Mouse (Mus musculus): ENCODE data around the gene Mr1. TPM values are rescaled to one million over a fixed set of nuclear protein-coding genes. Genes with fewer than 3 reads are reported as not detected.
"Not testable (repeated sequence)": the region's sequence is repeated elsewhere in the genome, so short reads cannot be mapped to it uniquely, and the experiment has no call there.

Mr1 gene
- total RNA-seq, 1 experiment: not detected

- Histone ChIP-seq H3K4me3 (ENCODE audit: insufficient read depth in 1 of 2, low read depth in 1 of 2, low read length in 2 of 2, poor library complexity in 1 of 2, severe bottlenecking in 1 of 2) (no peak overlapping the region), H3K9me3 (ENCODE audit: control insufficient read depth, insufficient read depth, low read depth, low read length) (no peaks in the 10 kb centered on the region), H3K27ac (ENCODE audit: insufficient read depth, low read depth, low read length, poor library complexity, severe bottlenecking) (no peak overlapping the region), H3K9ac (ENCODE audit: insufficient read depth, low read depth, low read length, poor library complexity, severe bottlenecking) (no peak overlapping the region), H3K4me1 (ENCODE audit: control insufficient read depth in 2 of 2, insufficient read depth in 2 of 2, low read length in 2 of 2, poor library complexity in 1 of 2) (no peaks in the 10 kb centered on the region), H3K36me3 (ENCODE audit: control insufficient read depth, insufficient read depth, low read length, poor library complexity, severe bottlenecking) (no peaks in the 10 kb centered on the region; the same call in 1 of the 2 replicates)
- DNase-seq (ENCODE audit: low read depth, low spot score): no peak
- in situ Hi-C loops (cut with MboI; ENCODE audit: low sequenced_read_pairs in 2 of 2, unreplicated experiment in 2 of 2): no loop called here
- TF ChIP-seq ZNF384 (IDR thresholded peaks at IDR 0.05; ENCODE audit: low read depth, low read length) (no peak), ZC3H11A (IDR thresholded peaks at IDR 0.05; ENCODE audit: borderline replicate concordance, low read depth, low read length) (no peak), HCFC1 (IDR thresholded peaks at IDR 0.05; ENCODE audit: borderline replicate concordance, insufficient read depth, low read length) (no peak), MAFK (IDR thresholded peaks at IDR 0.05; ENCODE audit: insufficient read depth, low read depth, low read length) (no peak), CHD2 (IDR thresholded peaks at IDR 0.05; ENCODE audit: low read depth, low read length) (no peak)
Measured at GRCm38 (mm10) chr1:155184191-155184590, 37.6 kb upstream of the Mr1 start.

- peaks cover 2% of the 10 kb centered on the region; the same call in 1 of the 2 replicates for H3K36me3 ChIP-seq (ENCODE audit: control insufficient read depth, insufficient read depth, low read length, poor library complexity, severe bottlenecking)
- H3K9me3 ChIP-seq (ENCODE audit: control insufficient read depth, insufficient read depth, low read depth, low read length): no peaks in the 10 kb centered on the region
- H3K27ac ChIP-seq (ENCODE audit: insufficient read depth, low read depth, low read length, poor library complexity, severe bottlenecking): no peak overlapping the region
- no peak for DNase-seq (ENCODE audit: low read depth, low spot score)
- in situ Hi-C loops (cut with MboI; ENCODE audit: low sequenced_read_pairs in 2 of 2, unreplicated experiment in 2 of 2): no loop called here
- H3K9ac ChIP-seq (ENCODE audit: insufficient read depth, low read depth, low read length, poor library complexity, severe bottlenecking): no peak overlapping the region
- TF ChIP-seq ZNF384 (IDR thresholded peaks at IDR 0.05; ENCODE audit: low read depth, low read length) (no peak), ZC3H11A (IDR thresholded peaks at IDR 0.05; ENCODE audit: borderline replicate concordance, low read depth, low read length) (no peak), HCFC1 (IDR thresholded peaks at IDR 0.05; ENCODE audit: borderline replicate concordance, insufficient read depth, low read length) (no peak), CHD2 (IDR thresholded peaks at IDR 0.05; ENCODE audit: low read depth, low read length) (no peak), MAFK (IDR thresholded peaks at IDR 0.05; ENCODE audit: insufficient read depth, low read depth, low read length) (no peak)
- H3K4me3 ChIP-seq (ENCODE audit: insufficient read depth in 1 of 2, low read depth in 1 of 2, low read length in 2 of 2, poor library complexity in 1 of 2, severe bottlenecking in 1 of 2): no peak overlapping the region
- no peaks in the 10 kb centered on the region for H3K4me1 ChIP-seq (ENCODE audit: control insufficient read depth in 2 of 2, insufficient read depth in 2 of 2, low read length in 2 of 2, poor library complexity in 1 of 2)
Measured at GRCm38 (mm10) chr1:155178192-155178924, 31.7 kb upstream of the Mr1 start.

GRCm38 (mm10) chr1:155174424-155174823 is 27.8 kb upstream of the Mr1 start:
- no peaks in the 10 kb centered on the region for H3K4me1 ChIP-seq (ENCODE audit: control insufficient read depth in 2 of 2, insufficient read depth in 2 of 2, low read length in 2 of 2, poor library complexity in 1 of 2)
- peaks cover 2% of the 10 kb centered on the region; the same call in 1 of the 2 replicates for H3K36me3 ChIP-seq (ENCODE audit: control insufficient read depth, insufficient read depth, low read length, poor library complexity, severe bottlenecking)
- no peak overlapping the region for H3K27ac ChIP-seq (ENCODE audit: insufficient read depth, low read depth, low read length, poor library complexity, severe bottlenecking)
- in situ Hi-C loops (cut with MboI; ENCODE audit: low sequenced_read_pairs in 2 of 2, unreplicated experiment in 2 of 2): no loop called here
- H3K9ac ChIP-seq (ENCODE audit: insufficient read depth, low read depth, low read length, poor library complexity, severe bottlenecking): no peak overlapping the region
- TF ChIP-seq HCFC1 (IDR thresholded peaks at IDR 0.05; ENCODE audit: borderline replicate concordance, insufficient read depth, low read length) (no peak), MAFK (IDR thresholded peaks at IDR 0.05; ENCODE audit: insufficient read depth, low read depth, low read length) (no peak), ZC3H11A (IDR thresholded peaks at IDR 0.05; ENCODE audit: borderline replicate concordance, low read depth, low read length) (no peak), ZNF384 (IDR thresholded peaks at IDR 0.05; ENCODE audit: low read depth, low read length) (no peak), CHD2 (IDR thresholded peaks at IDR 0.05; ENCODE audit: low read depth, low read length) (no peak)
- DNase-seq (ENCODE audit: low read depth, low spot score): no peak
- H3K4me3 ChIP-seq (ENCODE audit: insufficient read depth in 1 of 2, low read depth in 1 of 2, low read length in 2 of 2, poor library complexity in 1 of 2, severe bottlenecking in 1 of 2): no peak overlapping the region
- no peaks in the 10 kb centered on the region for H3K9me3 ChIP-seq (ENCODE audit: control insufficient read depth, insufficient read depth, low read depth, low read length)

GRCm38 (mm10) chr1:155173644-155174016 is 27.0 kb upstream of the Mr1 start:
- H3K9ac ChIP-seq (ENCODE audit: insufficient read depth, low read depth, low read length, poor library complexity, severe bottlenecking); in situ Hi-C loops (cut with MboI; ENCODE audit: low sequenced_read_pairs in 2 of 2, unreplicated experiment in 2 of 2); H3K4me1 ChIP-seq (ENCODE audit: control insufficient read depth in 2 of 2, insufficient read depth in 2 of 2, low read length in 2 of 2, poor library complexity in 1 of 2); DNase-seq (ENCODE audit: low read depth, low spot score); H3K27ac ChIP-seq (ENCODE audit: insufficient read depth, low read depth, low read length, poor library complexity, severe bottlenecking); H3K9me3 ChIP-seq (ENCODE audit: control insufficient read depth, insufficient read depth, low read depth, low read length); H3K36me3 ChIP-seq (ENCODE audit: control insufficient read depth, insufficient read depth, low read length, poor library complexity, severe bottlenecking); H3K4me3 ChIP-seq (ENCODE audit: insufficient read depth in 1 of 2, low read depth in 1 of 2, low read length in 2 of 2, poor library complexity in 1 of 2, severe bottlenecking in 1 of 2): not testable (repeated sequence)
